Mouse (Mus musculus): ENCODE results near the gene Rapgef4. TPM values are rescaled to one million over a fixed set of nuclear protein-coding genes. Genes with fewer than 3 reads are reported as not detected.

Rapgef4 gene
- polyA plus RNA-seq, 1 experiment from 2014 or later = 5.9 TPM

DNA sequence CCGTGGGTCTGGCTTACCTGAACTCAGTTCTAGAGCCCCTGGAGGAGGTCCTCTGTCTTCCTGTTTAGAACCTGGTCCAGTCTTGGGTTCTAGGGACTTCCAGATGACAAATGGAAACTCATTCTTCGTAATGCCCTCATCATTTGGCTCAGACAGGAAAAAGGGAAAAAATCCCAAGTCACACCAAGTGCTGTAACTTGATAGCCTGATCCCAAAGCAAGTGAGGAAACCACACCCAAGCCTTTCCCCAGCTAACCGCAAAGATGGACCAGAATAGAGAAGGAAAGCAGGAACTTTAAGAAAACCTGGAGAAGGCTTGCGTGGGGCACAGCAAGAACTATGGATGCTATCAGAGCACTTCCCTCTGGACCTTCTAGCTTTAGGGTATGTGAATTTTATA, 167.6 kb downstream of the Rapgef4 start:
- ATAC-seq = no peak
- WGBS = 69% methylated on average over 4 of the region's 4 CpGs
- Histone ChIP-seq H3K9me3 (replicated peaks) (no peaks in the 10 kb centered on the region), H3K9ac (no peak overlapping the region), H3K36me3 (ENCODE audit: poor library complexity, severe bottlenecking) (no peaks in the 10 kb centered on the region), H3K4me2 (no peak overlapping the region), H3K27me3 (no peaks in the 10 kb centered on the region), H3K4me3 (no peak overlapping the region), H3K4me1 (peaks cover 9% of the 10 kb centered on the region; the same call in 1 of the 2 replicates), H3K27ac (no peak overlapping the region)

DNA sequence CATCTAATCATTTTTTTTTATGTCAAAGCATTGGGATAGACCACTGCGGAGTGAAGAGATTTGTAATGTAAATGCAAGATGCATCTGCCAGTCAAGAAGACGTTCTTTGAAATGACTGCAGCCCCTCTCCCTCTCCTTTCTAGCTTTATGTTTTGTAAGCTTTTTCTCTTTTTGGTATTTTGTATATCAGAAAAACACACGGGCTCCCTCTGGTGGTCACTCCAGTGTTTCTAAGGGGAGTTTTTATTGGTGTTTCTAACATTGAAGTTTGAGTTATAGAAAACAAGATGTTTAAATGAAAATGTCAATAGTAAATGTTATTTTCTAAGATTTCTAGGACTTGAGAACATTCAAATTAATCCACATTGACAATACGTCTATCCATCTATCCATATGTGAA, 168.0 kb downstream of the Rapgef4 start:
- no peaks in the 10 kb centered on the region for H3K36me3 ChIP-seq (ENCODE audit: poor library complexity, severe bottlenecking)
- 26% methylated on average over 4 of the region's 4 CpGs for WGBS
- no peak for ATAC-seq

DNA sequence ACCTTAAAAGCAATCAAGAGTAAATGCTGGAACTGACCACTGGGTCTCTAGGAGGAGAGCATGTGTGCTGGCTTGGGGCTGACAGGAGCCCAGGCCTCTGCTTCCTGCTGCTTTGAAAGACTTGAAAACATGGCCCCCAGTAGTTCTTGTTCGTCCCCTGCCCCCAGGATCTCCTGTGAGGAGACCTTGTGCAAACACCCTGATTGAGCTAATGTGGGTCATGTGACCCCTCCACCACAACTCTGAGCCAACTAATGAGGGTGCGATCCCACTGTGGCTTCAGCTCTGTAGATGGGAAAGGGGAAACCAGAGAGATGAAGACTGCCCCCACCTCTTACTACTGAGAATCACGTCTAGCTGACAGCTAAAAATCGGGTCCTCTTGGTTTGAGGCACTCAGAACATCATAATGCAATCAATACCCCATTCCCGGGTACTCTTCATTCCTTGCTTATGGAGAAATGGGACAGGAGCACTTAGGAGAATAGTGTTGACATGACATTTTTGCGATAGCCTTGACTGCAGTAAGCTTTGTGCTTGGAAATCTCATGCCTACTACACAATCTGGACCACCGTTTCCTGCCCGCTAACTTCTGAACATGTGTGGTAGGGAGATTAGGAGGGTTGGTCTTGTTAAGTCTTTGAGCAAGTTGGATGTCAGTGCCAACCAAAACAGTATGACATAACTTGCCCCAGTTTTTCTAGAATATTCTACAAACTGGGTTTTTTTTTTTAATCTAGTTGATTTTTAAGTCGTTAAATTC, 170.9 kb downstream of the Rapgef4 start:
- Histone ChIP-seq H3K36me3 (ENCODE audit: poor library complexity, severe bottlenecking) (no peaks in the 10 kb centered on the region), H3K4me2 (no peak overlapping the region), H3K4me3 (no peak overlapping the region), H3K27me3 (no peaks in the 10 kb centered on the region), H3K9me3 (replicated peaks) (no peaks in the 10 kb centered on the region), H3K9ac (no peak overlapping the region), H3K4me1 (peaks cover 9% of the 10 kb centered on the region; the same call in 1 of the 2 replicates), H3K27ac (no peak overlapping the region)
- 79% methylated on average over 9 of the region's 9 CpGs for WGBS
- ATAC-seq = no peak

More for the DNA sequence above, 168.0 kb downstream of the Rapgef4 start:
- Histone ChIP-seq H3K27me3 (no peaks in the 10 kb centered on the region), H3K4me2 (no peak overlapping the region), H3K4me1 (peaks cover 9% of the 10 kb centered on the region; the same call in 1 of the 2 replicates), H3K9ac (no peak overlapping the region), H3K9me3 (replicated peaks) (no peaks in the 10 kb centered on the region), H3K4me3 (no peak overlapping the region), H3K27ac (no peak overlapping the region)

GRCm38 (mm10) chr2:72152746-72153145, 171.7 kb downstream of the Rapgef4 start:
- no peaks in the 10 kb centered on the region for H3K9me3 ChIP-seq (replicated peaks)
- ATAC-seq = no peak

GRCm38 (mm10) chr2:72153851-72154250, 172.8 kb downstream of the Rapgef4 start:
- no peaks in the 10 kb centered on the region for H3K36me3 ChIP-seq (ENCODE audit: poor library complexity, severe bottlenecking)
- 89% methylated on average over 1 of the region's 1 CpGs for WGBS
- no peak overlapping the region for H3K4me3 ChIP-seq
- H3K9me3 ChIP-seq (replicated peaks) = no peaks in the 10 kb centered on the region
- H3K4me2 ChIP-seq = no peak overlapping the region
- H3K27ac ChIP-seq = no peak overlapping the region
- no peak for ATAC-seq
- no peak overlapping the region for H3K9ac ChIP-seq
- H3K27me3 ChIP-seq = no peaks in the 10 kb centered on the region
- peaks cover 6% of the 10 kb centered on the region for H3K4me1 ChIP-seq

More at GRCm38 (mm10) chr2:72152746-72153145, 171.7 kb downstream of the Rapgef4 start:
- no peaks in the 10 kb centered on the region for H3K27me3 ChIP-seq
- no peak overlapping the region for H3K4me3 ChIP-seq
- no peak overlapping the region for H3K9ac ChIP-seq
- no peaks in the 10 kb centered on the region for H3K36me3 ChIP-seq (ENCODE audit: poor library complexity, severe bottlenecking)
- H3K4me2 ChIP-seq = no peak overlapping the region
- H3K4me1 ChIP-seq = peaks cover 10% of the 10 kb centered on the region
- no peak overlapping the region for H3K27ac ChIP-seq
- 100% methylated on average over 2 of the region's 2 CpGs for WGBS

GRCm38 (mm10) chr2:72155102-72155773, 174.2 kb downstream of the Rapgef4 start:
- no peaks in the 10 kb centered on the region for H3K27me3 ChIP-seq
- no peaks in the 10 kb centered on the region for H3K36me3 ChIP-seq (ENCODE audit: poor library complexity, severe bottlenecking)
- WGBS = 75% methylated on average over 8 of the region's 8 CpGs
- H3K4me2 ChIP-seq = no peak overlapping the region
- no peak overlapping the region for H3K27ac ChIP-seq
- no peak overlapping the region for H3K9ac ChIP-seq
- H3K4me3 ChIP-seq = no peak overlapping the region
- ATAC-seq = no peak
- H3K9me3 ChIP-seq (replicated peaks) = no peaks in the 10 kb centered on the region
- H3K4me1 ChIP-seq = peaks cover 5% of the 10 kb centered on the region; the same call in 1 of the 2 replicates

GRCm38 (mm10) chr2:72156484-72156883, 175.4 kb downstream of the Rapgef4 start:
- peaks cover 5% of the 10 kb centered on the region; the same call in 1 of the 2 replicates for H3K4me1 ChIP-seq
- H3K9me3 ChIP-seq (replicated peaks) = no peaks in the 10 kb centered on the region
- no peak overlapping the region for H3K9ac ChIP-seq
- no peak for ATAC-seq
- 81% methylated on average over 5 of the region's 5 CpGs for WGBS
- H3K4me2 ChIP-seq = no peak overlapping the region
- H3K36me3 ChIP-seq (ENCODE audit: poor library complexity, severe bottlenecking) = no peaks in the 10 kb centered on the region
- no peak overlapping the region for H3K27ac ChIP-seq
- no peak overlapping the region for H3K4me3 ChIP-seq
- no peaks in the 10 kb centered on the region for H3K27me3 ChIP-seq

- ATAC-seq = no peak
- no peak overlapping the region for H3K27ac ChIP-seq
- 31% methylated on average over 9 of the region's 9 CpGs for WGBS
- no peak overlapping the region for H3K4me2 ChIP-seq
- no peak overlapping the region for H3K9ac ChIP-seq
- no peaks in the 10 kb centered on the region for H3K9me3 ChIP-seq (replicated peaks)
- H3K4me1 ChIP-seq = peaks cover 5% of the 10 kb centered on the region; the same call in 1 of the 2 replicates
- no peaks in the 10 kb centered on the region for H3K27me3 ChIP-seq
- no peak overlapping the region for H3K4me3 ChIP-seq
- no peaks in the 10 kb centered on the region for H3K36me3 ChIP-seq (ENCODE audit: poor library complexity, severe bottlenecking)
These were observed 176.5 kb downstream of the Rapgef4 start for GRCm38 (mm10) chr2:72157561-72157960.

DNA sequence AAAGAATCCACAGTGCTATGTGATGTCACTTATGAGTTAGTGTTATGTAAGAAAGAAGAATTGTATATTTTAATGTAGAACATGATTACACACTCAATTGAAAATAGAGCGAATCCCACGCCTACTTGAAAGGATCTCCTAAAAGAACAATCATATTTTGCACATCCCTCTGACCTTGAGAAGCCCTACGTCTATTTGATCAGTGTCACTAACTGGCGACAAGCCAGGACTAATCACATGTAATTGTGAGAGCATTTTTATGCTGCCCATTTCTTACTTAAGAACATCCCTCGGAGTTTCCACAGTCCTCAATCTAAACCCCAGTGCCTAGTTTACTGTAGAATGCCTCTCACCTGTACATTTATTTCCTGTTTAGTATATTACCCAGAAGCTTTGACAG, 177.0 kb downstream of the Rapgef4 start:
- Histone ChIP-seq H3K4me1 (peaks cover 5% of the 10 kb centered on the region; the same call in 1 of the 2 replicates), H3K27me3 (no peaks in the 10 kb centered on the region), H3K4me2 (no peak overlapping the region), H3K9ac (no peak overlapping the region), H3K4me3 (no peak overlapping the region), H3K27ac (no peak overlapping the region), H3K36me3 (ENCODE audit: poor library complexity, severe bottlenecking) (no peaks in the 10 kb centered on the region), H3K9me3 (replicated peaks) (no peaks in the 10 kb centered on the region)
- no peak for ATAC-seq
- 56% methylated on average over 5 of the region's 5 CpGs for WGBS

DNA sequence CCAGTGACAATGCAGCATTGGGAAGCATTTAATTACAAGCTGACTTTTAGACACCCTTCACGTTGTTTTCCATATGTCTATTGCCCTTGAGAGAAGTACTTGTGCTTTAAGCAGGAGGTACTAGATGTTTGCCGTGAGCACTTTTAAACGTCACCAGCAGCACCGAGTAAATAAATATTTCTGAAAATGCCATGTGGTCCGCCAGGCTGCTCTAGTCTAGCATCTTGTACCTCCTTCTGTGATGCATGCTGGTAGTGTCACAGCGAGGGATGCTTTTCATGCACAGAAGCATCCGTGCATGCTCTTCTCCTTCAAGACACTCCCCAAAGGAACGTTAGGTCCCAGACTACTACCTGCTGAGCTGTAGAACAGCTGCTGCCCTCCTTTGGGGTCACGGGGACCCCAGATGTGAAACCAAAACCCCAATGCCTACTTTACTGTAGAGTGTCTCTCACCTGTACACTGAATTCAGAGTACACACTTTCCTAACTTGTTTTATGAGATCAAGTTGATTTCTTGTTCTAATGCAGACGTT, 177.7 kb downstream of the Rapgef4 start:
- 81% methylated on average over 10 of the region's 10 CpGs for WGBS
- Histone ChIP-seq H3K4me3 (no peak overlapping the region), H3K27me3 (no peaks in the 10 kb centered on the region), H3K9ac (no peak overlapping the region), H3K4me1 (peaks cover 5% of the 10 kb centered on the region; the same call in 1 of the 2 replicates), H3K9me3 (replicated peaks) (no peaks in the 10 kb centered on the region), H3K27ac (no peak overlapping the region), H3K4me2 (no peak overlapping the region), H3K36me3 (ENCODE audit: poor library complexity, severe bottlenecking) (no peaks in the 10 kb centered on the region)
- ATAC-seq = no peak

DNA sequence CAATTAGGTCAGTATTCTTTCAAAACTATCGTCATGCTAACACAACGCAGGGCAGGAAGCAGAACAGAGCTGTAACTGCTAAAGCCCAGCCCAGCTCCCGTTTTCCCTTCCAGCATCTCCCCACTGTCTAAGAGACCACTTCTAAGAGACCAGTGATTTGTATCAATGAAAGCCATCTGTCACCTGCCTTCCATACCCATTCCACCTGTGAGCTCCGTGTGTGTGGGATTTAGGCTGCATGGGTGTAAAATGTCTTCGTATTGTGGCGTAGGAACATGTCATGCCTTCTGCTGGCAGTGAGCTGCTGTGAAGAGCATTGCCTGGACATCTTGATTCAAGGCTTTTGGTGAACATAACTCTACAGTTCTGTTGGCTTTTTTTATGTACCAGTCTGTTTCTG, 178.2 kb downstream of the Rapgef4 start:
- no peak overlapping the region for H3K4me2 ChIP-seq
- no peaks in the 10 kb centered on the region for H3K9me3 ChIP-seq (replicated peaks)
- no peak for ATAC-seq
- H3K4me1 ChIP-seq = peaks cover 5% of the 10 kb centered on the region; the same call in 1 of the 2 replicates
- no peaks in the 10 kb centered on the region for H3K36me3 ChIP-seq (ENCODE audit: poor library complexity, severe bottlenecking)
- no peaks in the 10 kb centered on the region for H3K27me3 ChIP-seq
- 85% methylated on average over 6 of the region's 6 CpGs for WGBS
- no peak overlapping the region for H3K27ac ChIP-seq
- no peak overlapping the region for H3K4me3 ChIP-seq
- H3K9ac ChIP-seq = no peak overlapping the region

GRCm38 (mm10) chr2:72165136-72165854, 184.3 kb downstream of the Rapgef4 start:
- ATAC-seq = no peak
- Histone ChIP-seq H3K27ac (no peak overlapping the region), H3K36me3 (ENCODE audit: poor library complexity, severe bottlenecking) (no peaks in the 10 kb centered on the region), H3K27me3 (no peaks in the 10 kb centered on the region), H3K4me3 (no peak overlapping the region), H3K4me2 (no peak overlapping the region), H3K4me1 (peaks cover 10% of the 10 kb centered on the region), H3K9me3 (replicated peaks) (no peaks in the 10 kb centered on the region), H3K9ac (no peak overlapping the region)
- WGBS = 83% methylated on average over 5 of the region's 5 CpGs

Data from forebrain, embryonic 13.5 days (tissue).